Mouse (Mus musculus): Measurements from ENCODE around the gene Pth1r.

DNA sequence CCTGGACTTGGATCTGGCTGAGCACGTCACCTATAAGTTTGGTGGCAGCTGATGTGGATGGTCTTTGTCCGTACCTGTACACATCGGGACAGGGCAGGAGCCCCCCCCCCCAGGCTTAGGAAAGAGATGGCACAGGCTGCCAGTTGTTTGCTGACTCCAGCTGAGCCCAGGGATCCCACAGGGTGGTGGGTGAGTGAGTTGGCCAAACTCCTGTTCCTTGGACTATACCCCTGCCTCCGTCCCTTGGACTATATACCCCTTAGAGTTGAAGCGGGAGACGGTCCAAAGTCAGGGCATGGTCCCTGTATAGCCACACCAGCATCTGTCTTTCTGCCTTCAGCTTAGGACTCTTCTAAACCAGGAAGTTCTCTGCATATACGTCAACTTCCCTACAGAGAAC, 7.0 kb downstream of the Pth1r start:
- no peak for TF ChIP-seq POLR2A (IDR thresholded peaks at IDR 0.05; ENCODE audit: borderline replicate concordance, low read depth, low read length)
- no peak for TF ChIP-seq CTCF (IDR thresholded peaks at IDR 0.05; ENCODE audit: low read depth, low read length)
